Mouse (Mus musculus): ENCODE data around the gene Pold1. TPM values are rescaled to one million over a fixed set of nuclear protein-coding genes. Genes with fewer than 3 reads are reported as not detected.
A peak's percentile ranks its signal among the peaks of the same experiment; 100 is the strongest.

The Pold1 gene
- total RNA-seq, 2 experiments from 2014 or later, result 39.6 to 62.9 TPM

- ATAC-seq (replicated peaks; ENCODE audit: low FRiP score, poor library complexity, severe bottlenecking), result no peak
These were observed 34.5 kb upstream of the Pold1 start for GRCm38 (mm10) chr7:44583146-44583545.

GRCm38 (mm10) chr7:44582709-44583108 is 34.1 kb upstream of the Pold1 start:
- ATAC-seq (replicated peaks; ENCODE audit: low FRiP score, poor library complexity, severe bottlenecking), result no peak; the same call in 1 of the 2 replicates

GRCm38 (mm10) chr7:44581637-44582036 is 33.0 kb upstream of the Pold1 start:
- ATAC-seq (replicated peaks; ENCODE audit: low FRiP score, poor library complexity, severe bottlenecking), result no peak

- ATAC-seq (replicated peaks; ENCODE audit: low FRiP score, poor library complexity, severe bottlenecking), result no peak
These were observed 27.7 kb upstream of the Pold1 start for GRCm38 (mm10) chr7:44576333-44576844.

- ATAC-seq (replicated peaks; ENCODE audit: low FRiP score, poor library complexity, severe bottlenecking), result no peak
These were observed 24.4 kb upstream of the Pold1 start for GRCm38 (mm10) chr7:44572956-44573484.

GRCm38 (mm10) chr7:44572213-44572701 is 23.6 kb upstream of the Pold1 start, which contains the start of gene Napsa:
Napsa (plus strand) TSS chr7:44572380.
- no peak for ATAC-seq (replicated peaks; ENCODE audit: low FRiP score, poor library complexity, severe bottlenecking)

- ATAC-seq (replicated peaks; ENCODE audit: low FRiP score, poor library complexity, severe bottlenecking), result no peak
These were observed 23.2 kb upstream of the Pold1 start for GRCm38 (mm10) chr7:44571811-44572210.

GRCm38 (mm10) chr7:44570989-44571388 is 22.3 kb upstream of the Pold1 start:
- no peak for ATAC-seq (replicated peaks; ENCODE audit: low FRiP score, poor library complexity, severe bottlenecking)

- no peak for ATAC-seq (replicated peaks; ENCODE audit: low FRiP score, poor library complexity, severe bottlenecking)
These were observed 20.2 kb upstream of the Pold1 start for GRCm38 (mm10) chr7:44568803-44569202.

- ATAC-seq (replicated peaks; ENCODE audit: low FRiP score, poor library complexity, severe bottlenecking), result no peak
These were observed 16.8 kb upstream of the Pold1 start for GRCm38 (mm10) chr7:44565414-44565813.

GRCm38 (mm10) chr7:44564486-44564885 is 15.8 kb upstream of the Pold1 start:
- ATAC-seq (replicated peaks; ENCODE audit: low FRiP score, poor library complexity, severe bottlenecking), result no peak

GRCm38 (mm10) chr7:44563284-44563683 is 14.6 kb upstream of the Pold1 start:
- no peak for ATAC-seq (replicated peaks; ENCODE audit: low FRiP score, poor library complexity, severe bottlenecking)

- peak; percentile 83 for ATAC-seq (replicated peaks; ENCODE audit: low FRiP score, poor library complexity, severe bottlenecking)
These were observed 12.1 kb upstream of the Pold1 start for GRCm38 (mm10) chr7:44560435-44561400.

- ATAC-seq (replicated peaks; ENCODE audit: low FRiP score, poor library complexity, severe bottlenecking), result no peak
These were observed 9.0 kb upstream of the Pold1 start for GRCm38 (mm10) chr7:44557629-44558028.

- ATAC-seq (replicated peaks; ENCODE audit: low FRiP score, poor library complexity, severe bottlenecking), result peak; percentile 95
These were observed 5.2 kb upstream of the Pold1 start, which contains the start of gene Nr1h2 for GRCm38 (mm10) chr7:44553826-44554225. Nr1h2 (minus strand) TSS chr7:44553951.

GRCm38 (mm10) chr7:44553196-44553764 is 4.6 kb upstream of the Pold1 start:
- ATAC-seq (replicated peaks; ENCODE audit: low FRiP score, poor library complexity, severe bottlenecking), result peak; percentile 50

GRCm38 (mm10) chr7:44552141-44552908 is 3.7 kb upstream of the Pold1 start:
- ATAC-seq (replicated peaks; ENCODE audit: low FRiP score, poor library complexity, severe bottlenecking), result no peak

- no peak for ATAC-seq (replicated peaks; ENCODE audit: low FRiP score, poor library complexity, severe bottlenecking)
These were observed 3.1 kb upstream of the Pold1 start for GRCm38 (mm10) chr7:44551731-44552130.

GRCm38 (mm10) chr7:44551301-44551700 is 2.7 kb upstream of the Pold1 start:
- ATAC-seq (replicated peaks; ENCODE audit: low FRiP score, poor library complexity, severe bottlenecking), result no peak

- no peak for ATAC-seq (replicated peaks; ENCODE audit: low FRiP score, poor library complexity, severe bottlenecking)
These were observed 1.7 kb upstream of the Pold1 start for GRCm38 (mm10) chr7:44550409-44550678.
